Mouse (Mus musculus) T-helper 2 cell (primary cell): ENCODE results near the gene Myo1a.

Source experiments
- in situ Hi-C: fragments of 300-600 bp; cut with MboI, MseI; formaldehyde crosslinking; loops from one replicate; pipeline ENCODE4 v1.15.1; 2025; ENCODE audit warnings: high pct_unique_total_duplicates

The Myo1a gene

GRCm38 (mm10) chr10:127674794-127675522 is 30.0 kb upstream of the Myo1a start:
- in situ Hi-C loops, result loop anchor here (10.0 kb wide), 1 partner anchor 630 kb away; the partner anchor contains the start of genes Cyp27b1, Eef1akmt3 and Mettl1

DNA sequence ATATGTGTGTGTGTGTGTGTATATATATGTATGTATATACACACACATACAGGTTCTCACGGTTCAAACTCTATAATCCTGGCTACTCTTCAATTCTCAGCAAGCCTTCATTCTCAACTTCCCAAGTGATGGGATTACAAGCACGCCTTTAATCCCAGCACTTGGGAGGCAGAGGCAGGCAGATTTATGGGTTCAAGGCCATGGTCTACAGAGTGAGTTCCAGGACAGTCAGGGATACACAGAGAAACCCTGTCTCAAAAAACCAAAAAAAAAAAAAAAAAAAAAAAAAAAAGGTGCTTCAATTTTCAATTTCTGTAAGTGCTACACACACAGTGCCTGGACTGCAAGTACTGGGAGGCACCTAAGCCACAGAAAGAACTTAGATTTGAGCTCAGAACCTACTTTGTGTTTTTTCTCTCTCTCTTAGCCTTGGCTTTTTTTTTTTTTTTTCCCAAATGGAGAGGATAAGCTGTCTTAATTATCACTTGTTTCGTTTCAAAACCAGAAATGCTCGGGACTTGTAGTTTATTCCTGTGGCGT is 29.0 kb upstream of the Myo1a start:
- in situ Hi-C loops, result loop anchor here (10.0 kb wide), 1 partner anchor 631 kb away; the partner anchor contains the start of genes Cyp27b1, Eef1akmt3 and Mettl1

DNA sequence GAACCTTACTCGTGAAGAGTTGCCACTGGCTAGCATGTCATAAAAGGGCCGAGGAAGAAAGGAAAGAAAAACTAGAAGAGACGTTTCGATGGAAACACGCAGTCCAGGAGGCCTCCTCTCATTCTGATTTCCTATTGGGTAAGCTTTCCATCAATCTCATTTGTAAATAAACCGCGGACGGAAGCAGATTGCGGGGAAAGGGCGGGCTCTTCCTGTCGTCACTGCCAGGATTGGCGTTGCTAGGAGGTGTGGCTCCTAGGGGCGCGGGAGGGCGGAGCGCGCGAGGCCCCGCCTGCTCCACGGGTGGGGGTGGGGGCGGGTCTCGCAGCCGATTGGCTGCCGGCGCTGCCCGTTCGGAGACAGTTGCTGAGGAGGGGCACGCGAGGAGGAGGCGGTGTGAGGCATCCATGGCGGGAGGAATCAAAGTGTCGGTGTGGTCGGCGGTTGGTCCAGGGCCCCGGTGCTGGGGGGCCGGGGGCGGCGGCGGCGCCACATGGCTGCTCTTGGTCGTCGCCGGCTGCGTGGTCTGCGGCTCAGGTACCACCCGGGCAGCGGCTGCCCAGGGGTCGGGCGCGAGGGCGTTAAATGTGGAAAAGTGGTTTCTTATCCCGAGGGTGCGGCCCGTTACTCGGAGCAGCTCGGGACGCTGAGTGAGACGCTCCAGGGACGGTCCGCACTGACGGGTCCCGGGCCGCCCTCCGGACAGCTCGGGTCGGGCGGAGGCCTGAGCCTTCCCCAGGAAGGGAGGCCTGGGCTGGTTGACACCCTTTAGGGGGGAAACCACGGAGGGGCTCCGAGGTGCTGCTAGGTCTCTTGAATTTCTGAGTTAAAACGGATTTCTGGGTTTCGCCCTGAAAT is 28.1 kb upstream of the Myo1a start:
- in situ Hi-C loops, result loop anchor here (10.0 kb wide), 1 partner anchor 632 kb away; the partner anchor contains the start of genes Cyp27b1, Eef1akmt3 and Mettl1

GRCm38 (mm10) chr10:127677591-127678336 is 27.2 kb upstream of the Myo1a start:
- in situ Hi-C loops, result loop anchor here (10.0 kb wide), 1 partner anchor 633 kb away; the partner anchor contains the start of genes Cyp27b1, Eef1akmt3 and Mettl1

GRCm38 (mm10) chr10:127679208-127679607 is 25.8 kb upstream of the Myo1a start:
- in situ Hi-C loops, result loop anchor here (10.0 kb wide), 1 partner anchor 634 kb away; the partner anchor contains the start of genes Cyp27b1, Eef1akmt3 and Mettl1

DNA sequence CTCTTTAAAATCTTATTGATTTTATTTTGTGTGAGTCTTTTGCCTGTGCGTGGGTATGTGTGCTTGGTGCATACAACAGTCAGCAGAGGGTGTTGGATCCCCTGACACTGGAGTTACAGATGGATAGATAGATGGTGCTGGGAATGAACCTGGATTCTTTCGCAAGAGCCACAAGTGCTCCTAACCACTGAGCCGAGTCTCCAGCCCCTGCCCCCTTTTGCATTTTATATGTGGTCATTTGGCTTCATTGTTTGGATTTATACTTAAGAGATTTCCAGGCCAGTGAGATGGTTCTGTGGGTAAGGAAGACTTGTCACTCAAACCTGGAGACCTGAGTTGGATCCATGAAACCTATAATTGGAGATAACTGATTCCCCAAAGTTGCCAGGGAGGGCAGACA is 25.1 kb upstream of the Myo1a start:
- in situ Hi-C loops, result loop anchor here (10.0 kb wide), 1 partner anchor 635 kb away; the partner anchor contains the start of genes Cyp27b1, Eef1akmt3 and Mettl1

DNA sequence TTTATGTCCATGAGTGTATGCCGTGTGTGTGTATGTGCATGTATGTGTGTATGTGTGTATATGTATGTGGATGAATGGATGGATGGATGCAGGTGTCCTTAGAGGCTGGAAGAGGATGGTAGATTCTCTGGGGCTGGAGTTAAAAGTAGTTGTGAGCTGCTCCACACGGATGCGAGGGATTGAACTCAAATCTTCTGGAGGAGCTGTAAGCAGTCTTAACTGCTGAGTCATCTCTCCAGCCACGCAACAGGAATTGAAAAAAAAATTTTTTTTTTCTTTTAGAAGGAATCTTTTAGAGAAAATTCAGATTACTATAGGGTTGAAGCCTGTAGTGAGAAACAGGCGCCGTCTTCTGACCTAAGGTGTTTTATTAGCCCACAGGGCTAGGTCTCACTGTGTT is 22.1 kb upstream of the Myo1a start:
- in situ Hi-C loops, result no loop called here

DNA sequence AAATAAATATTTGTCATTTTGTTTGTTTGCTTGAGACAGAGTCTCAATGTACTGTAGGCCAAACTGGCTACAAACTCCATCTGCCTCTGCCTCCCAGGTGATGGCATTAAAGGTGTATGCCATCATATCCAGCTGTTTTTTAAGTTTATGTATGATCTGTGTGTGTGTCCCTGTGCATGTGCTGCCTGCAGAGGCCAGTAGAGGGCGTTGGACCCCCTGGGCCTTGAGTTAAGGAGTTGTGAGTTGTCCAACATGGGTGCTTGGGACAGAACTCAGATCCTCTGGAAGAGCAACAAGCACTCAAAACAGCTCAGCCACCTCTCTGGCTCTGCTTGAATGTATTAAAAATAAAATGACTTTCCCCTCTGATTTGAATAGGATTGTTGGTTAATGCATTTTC is 13.9 kb upstream of the Myo1a start:
- in situ Hi-C loops, result no loop called here

DNA sequence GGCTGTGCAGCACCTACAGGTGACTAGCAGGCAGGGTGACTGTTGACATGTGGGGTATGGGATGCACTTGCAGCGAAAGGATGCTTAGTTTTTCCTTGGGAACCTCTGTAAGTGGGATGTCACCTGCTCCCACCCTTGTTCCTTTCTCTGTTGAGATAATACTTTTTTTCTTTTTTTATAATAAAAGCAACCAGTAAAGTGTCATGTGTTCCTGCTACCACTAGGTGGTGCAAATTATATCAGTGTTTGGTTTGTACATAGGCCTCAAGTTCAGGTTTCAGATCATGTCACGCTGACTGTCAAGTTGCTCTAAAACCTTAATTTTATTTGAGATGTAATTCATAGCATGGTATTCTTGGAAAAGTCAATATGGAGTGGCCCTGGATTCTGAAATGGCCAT is 10.3 kb upstream of the Myo1a start:
- in situ Hi-C loops, result no loop called here

DNA sequence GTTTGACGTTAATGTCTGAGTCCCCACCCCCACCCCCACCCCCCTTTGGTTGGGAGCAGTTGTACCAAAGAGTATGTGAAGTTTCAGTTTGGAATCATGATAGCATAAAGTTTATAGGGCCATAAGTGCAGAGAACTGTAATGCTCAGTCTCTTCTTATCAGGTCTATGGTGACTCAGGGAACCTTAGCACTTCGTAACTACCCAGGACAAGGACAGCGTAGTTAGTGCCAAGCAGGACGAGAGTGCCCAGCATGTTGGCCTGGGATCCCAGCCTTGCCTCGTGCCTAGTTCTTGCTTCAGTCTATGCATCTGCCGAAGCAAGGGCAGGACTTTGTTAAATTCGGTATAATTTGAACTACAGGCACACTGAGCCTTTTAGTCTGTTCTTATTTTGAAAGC is 9.2 kb upstream of the Myo1a start:
- in situ Hi-C loops, result no loop called here

- in situ Hi-C loops, result no loop called here
Observed at GRCm38 (mm10) chr10:127698966-127699365, 6.0 kb upstream of the Myo1a start.

DNA sequence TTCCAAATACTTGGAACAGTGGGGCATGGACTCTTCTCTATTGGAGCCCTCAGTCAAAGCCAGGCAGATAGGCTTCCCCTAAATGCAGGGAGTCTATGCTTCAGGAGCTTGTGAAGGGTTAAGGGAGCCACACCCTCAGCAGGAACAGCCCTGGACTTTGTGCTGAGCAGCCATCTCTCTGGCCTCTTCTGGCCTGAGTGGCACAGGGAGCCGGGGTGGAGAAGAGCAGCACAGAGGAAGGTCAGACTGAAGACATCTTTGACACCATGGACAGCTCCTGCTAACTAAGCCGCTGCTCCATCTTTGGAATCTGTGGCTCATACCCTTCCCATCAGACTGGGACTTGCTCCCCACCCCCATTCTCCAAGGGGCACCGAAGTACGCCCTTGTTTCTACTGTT is 1.7 kb upstream of the Myo1a start:
- in situ Hi-C loops, result loop anchor here (10.0 kb wide), 1 partner anchor 138 kb away; no protein-coding TSS in a partner anchor

DNA sequence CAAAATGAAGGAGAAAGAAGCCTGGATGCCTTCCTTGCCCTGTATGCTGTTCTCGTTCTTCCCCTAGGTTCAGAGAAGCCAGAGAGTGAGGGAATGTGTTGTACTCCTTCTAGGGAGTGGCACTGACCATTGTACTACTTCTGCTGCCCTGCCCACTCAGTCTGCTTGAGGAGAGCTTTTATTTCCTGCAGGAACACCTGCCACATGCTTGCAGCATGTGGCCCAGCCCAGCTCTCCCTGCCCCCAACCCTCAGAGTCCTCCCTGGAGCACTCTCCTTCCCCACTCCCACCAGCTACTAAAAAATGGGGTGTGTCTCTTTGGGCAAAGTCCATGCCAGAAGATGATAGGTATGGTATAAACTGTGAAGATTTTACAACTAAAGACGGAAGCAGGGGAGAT is 677 bp upstream of the Myo1a start:
- in situ Hi-C loops, result loop anchor here (10.0 kb wide), 1 partner anchor 139 kb away; no protein-coding TSS in a partner anchor

- in situ Hi-C loops, result loop anchor here (10.0 kb wide), 1 partner anchor 141 kb away; no protein-coding TSS in a partner anchor
Observed at GRCm38 (mm10) chr10:127705783-127706182, 813 bp downstream of the Myo1a start.

GRCm38 (mm10) chr10:127707721-127708120 is 2.8 kb downstream of the Myo1a start:
- in situ Hi-C loops, result loop anchor here (10.0 kb wide), 1 partner anchor 143 kb away; no protein-coding TSS in a partner anchor

- in situ Hi-C loops, result loop anchor here (10.0 kb wide), 1 partner anchor 144 kb away; no protein-coding TSS in a partner anchor
Observed at GRCm38 (mm10) chr10:127708850-127709370, 3.9 kb downstream of the Myo1a start.

- in situ Hi-C loops, result no loop called here
Observed at GRCm38 (mm10) chr10:127710331-127710730, 5.4 kb downstream of the Myo1a start.

DNA sequence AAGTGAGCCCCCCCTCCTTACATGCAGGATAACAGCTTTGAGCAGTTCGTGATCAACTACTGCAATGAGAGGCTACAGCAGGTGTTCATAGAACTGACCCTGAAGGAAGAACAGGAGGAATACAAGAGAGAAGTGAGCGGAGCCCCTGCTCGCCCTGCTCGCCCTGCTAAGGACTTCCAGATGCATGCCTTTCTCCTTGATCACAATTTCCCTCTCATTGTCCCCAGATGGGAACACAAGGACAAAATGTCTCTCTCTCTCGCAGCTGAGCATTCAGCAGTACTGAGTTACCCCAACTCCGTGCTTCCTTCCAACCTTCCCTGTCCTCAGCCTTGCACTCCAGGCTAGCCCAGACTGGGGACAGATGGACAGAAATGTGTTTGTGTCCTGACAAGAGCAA is 7.8 kb downstream of the Myo1a start:
- in situ Hi-C loops, result no loop called here

- in situ Hi-C loops, result no loop called here
Observed at GRCm38 (mm10) chr10:127721671-127722418, 16.9 kb downstream of the Myo1a start.

DNA sequence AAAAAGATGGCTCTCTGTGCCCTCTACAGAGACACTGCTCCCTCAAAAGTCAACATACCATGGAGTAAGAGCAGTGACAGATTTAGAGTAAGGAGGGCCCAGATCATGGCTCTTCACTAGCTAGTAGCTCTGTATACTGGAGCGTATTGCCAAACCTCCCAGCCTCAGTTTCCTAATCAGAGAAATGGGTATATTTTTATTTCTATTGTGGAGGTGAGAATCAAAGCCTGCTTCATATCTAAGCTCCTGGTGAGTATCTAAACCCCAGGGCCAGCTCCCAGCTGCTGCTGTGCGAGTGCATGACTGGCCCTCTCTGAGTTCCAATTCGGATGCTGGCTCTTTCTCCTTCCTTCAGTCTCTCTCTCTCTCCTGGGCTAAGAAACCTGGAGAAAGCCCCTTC is 19.2 kb downstream of the Myo1a start, which contains the start of gene Tac2:
Gene Tac2, plus strand, starts transcription at position 301 of the 400 bp plus-strand sequence.
- in situ Hi-C loops, result no loop called here
